Mouse (Mus musculus) hindbrain, embryonic 15.5 days (tissue): ENCODE results near the gene Cnpy4. TPM values are rescaled to one million over a fixed set of nuclear protein-coding genes. Genes with fewer than 3 reads are reported as not detected.

Experiments
- ATAC-seq: fragments of 200-750 bp; cut with Nextera tagmentation; 2 replicates; pipeline ENCODE4 v1.8.0; 2017; ENCODE audit warnings: low read depth, moderate number of reproducible peaks, moderate TSS enrichment; ENCODE audit not compliant: low FRiP score
- H3K27ac ChIP-seq: fragments of 300-500 bp; sonication (generic); replicated peaks from 2 replicates; pipeline ENCODE4 v1.5.1; 2015; ENCODE audit warnings: mild to moderate bottlenecking, inconsistent platforms
- H3K27me3 ChIP-seq: fragments of 300-500 bp; sonication (generic); 2 replicates; pipeline ENCODE4 v1.6.1; 2015; ENCODE audit warnings: control low read depth, inconsistent platforms
- H3K36me3 ChIP-seq: fragments of 300-500 bp; sonication (generic); 2 replicates; pipeline ENCODE4 v1.6.1; 2015; ENCODE audit warnings: control low read depth, inconsistent platforms
- H3K4me1 ChIP-seq: fragments of 300-500 bp; sonication (generic); replicated peaks from 2 replicates; pipeline ENCODE4 v1.6.1; 2015; ENCODE audit warnings: control low read depth, inconsistent platforms
- H3K4me2 ChIP-seq: fragments of 300-500 bp; sonication (generic); 2 replicates; pipeline ENCODE4 v1.6.1; 2015; ENCODE audit warnings: moderate library complexity, mild to moderate bottlenecking, inconsistent platforms
- H3K4me3 ChIP-seq: fragments of 300-500 bp; sonication (generic); 2 replicates; pipeline ENCODE4 v1.5.1; 2015; ENCODE audit warnings: mild to moderate bottlenecking, inconsistent platforms
- H3K9ac ChIP-seq: fragments of 300-500 bp; sonication (generic); 2 replicates; pipeline ENCODE4 v1.6.1; 2015; ENCODE audit warnings: inconsistent platforms
- H3K9me3 ChIP-seq: fragments of 300-500 bp; sonication (generic); 2 replicates; pipeline ENCODE4 v1.6.1; 2016; ENCODE audit warnings: control low read depth, inconsistent platforms
- WGBS: fragments of 180-500 bp; shearing (Covaris S2); methylation state at CpG from one replicate; pipeline ENCODE4 v1.1.7; 2015; 5-methylcytosine and 5-hydroxymethylcytosine counted together
- polyA plus RNA-seq: library from polyadenylated mRNA; unstranded; fragments of >200 nt; fragmentation: Nextera tagmentation; extraction: Ambion mirVana; gene quantifications from 2 replicates; pipeline ENCODE4 v1.2.1, GENCODE M21; 2015

Gene Cnpy4
- polyA plus RNA-seq, 1 experiment from 2014 or later = 26.5 TPM

DNA sequence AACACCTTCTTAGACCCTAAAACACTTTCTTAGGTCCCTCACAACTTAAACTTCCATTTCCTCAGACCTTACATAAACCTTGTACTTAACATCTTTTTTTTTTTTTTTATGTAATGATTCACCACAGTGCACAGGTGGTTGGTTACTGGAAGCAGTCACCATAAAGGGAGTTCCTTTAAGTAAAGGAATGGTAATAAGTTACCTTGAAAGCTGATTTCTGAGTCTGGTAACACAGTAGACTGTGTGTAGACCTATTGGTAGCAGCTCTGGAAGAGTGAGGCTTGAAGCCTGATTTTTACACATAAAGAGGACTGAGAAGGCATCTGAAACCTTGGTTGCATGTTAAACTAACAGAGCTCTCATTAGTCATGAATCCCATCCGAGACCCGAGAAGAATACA lies 32.6 kb downstream of the Cnpy4 start:
- Histone ChIP-seq H3K4me2 (no peak overlapping the region), H3K9me3 (no peaks in the 10 kb centered on the region), H3K9ac (no peak overlapping the region), H3K4me3 (no peak overlapping the region), H3K4me1 (no peaks in the 10 kb centered on the region), H3K36me3 (no peaks in the 10 kb centered on the region), H3K27me3 (no peaks in the 10 kb centered on the region), H3K27ac (no peak overlapping the region)
- 74% methylated on average over 2 of the region's 2 CpGs for WGBS
- no peak for ATAC-seq

DNA sequence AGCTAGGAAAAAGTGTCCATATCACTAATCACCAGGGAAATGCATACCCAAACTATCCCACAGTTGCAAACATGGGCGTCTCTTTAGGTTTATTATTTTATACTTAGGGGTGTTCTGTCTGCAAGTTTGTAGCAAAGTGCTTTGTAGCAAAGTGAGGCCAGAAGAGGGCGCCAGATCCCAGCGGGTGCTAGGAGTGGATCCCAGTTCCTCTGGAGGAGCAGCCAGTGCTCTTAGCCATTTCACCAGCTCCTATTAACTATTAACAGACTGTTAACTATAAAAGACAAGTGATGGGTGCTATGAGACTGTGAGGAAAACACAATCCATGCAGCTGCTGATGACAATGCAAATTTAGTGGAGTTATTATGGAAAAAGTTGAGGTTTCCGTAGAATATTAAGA lies 34.8 kb downstream of the Cnpy4 start:
- H3K9me3 ChIP-seq = no peaks in the 10 kb centered on the region
- no peak overlapping the region for H3K4me3 ChIP-seq
- no peaks in the 10 kb centered on the region for H3K27me3 ChIP-seq
- WGBS = 24% methylated on average over 4 of the region's 4 CpGs
- no peak overlapping the region for H3K27ac ChIP-seq
- no peak overlapping the region for H3K9ac ChIP-seq
- no peak for ATAC-seq
- no peak overlapping the region for H3K4me2 ChIP-seq
- H3K4me1 ChIP-seq = no peaks in the 10 kb centered on the region
- H3K36me3 ChIP-seq = no peaks in the 10 kb centered on the region

DNA sequence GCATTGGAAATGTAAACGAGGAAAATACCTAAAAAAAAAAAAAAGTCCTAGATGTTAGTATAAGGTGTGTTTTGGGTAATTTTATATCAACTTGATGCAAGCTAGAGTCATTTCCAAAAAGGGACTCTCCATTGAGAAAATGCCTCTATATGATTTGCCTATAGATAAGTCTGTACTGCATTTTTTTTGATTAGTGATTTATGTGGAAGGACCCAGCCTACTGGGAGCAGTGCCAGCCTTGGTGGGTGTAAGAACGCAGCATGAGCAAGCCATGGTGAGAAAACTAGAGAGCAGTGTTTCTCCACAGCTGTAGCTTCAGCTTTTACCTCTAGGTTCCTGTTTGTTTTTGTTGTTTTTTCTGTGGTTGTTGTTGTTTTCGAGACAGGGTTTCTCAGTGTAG lies 36.0 kb downstream of the Cnpy4 start:
- H3K9me3 ChIP-seq = no peaks in the 10 kb centered on the region
- no peak overlapping the region for H3K4me2 ChIP-seq
- no peaks in the 10 kb centered on the region for H3K27me3 ChIP-seq
- no peak overlapping the region for H3K9ac ChIP-seq
- no peaks in the 10 kb centered on the region for H3K4me1 ChIP-seq
- 71% methylated on average over 3 of the region's 3 CpGs for WGBS
- no peak overlapping the region for H3K4me3 ChIP-seq
- no peak for ATAC-seq
- no peaks in the 10 kb centered on the region for H3K36me3 ChIP-seq
- no peak overlapping the region for H3K27ac ChIP-seq

DNA sequence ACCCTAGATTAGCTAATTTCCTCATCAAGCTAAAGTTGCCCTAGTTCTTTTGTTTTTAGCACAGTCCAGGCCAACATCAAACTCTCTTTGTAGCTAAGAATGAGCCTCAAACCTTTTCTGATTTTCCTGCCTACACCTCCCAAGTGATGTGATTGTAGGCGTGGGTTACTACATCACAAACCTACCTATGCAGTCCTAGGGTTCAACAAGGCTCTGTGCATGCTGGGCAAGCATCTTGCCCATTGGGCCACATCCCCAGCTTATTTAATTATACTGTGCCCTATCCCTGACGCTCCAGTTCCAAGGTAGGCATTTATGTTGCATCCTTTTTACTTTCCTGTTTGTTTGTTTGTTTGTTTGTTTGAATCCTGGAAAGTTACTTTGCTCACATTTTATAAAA lies 38.4 kb downstream of the Cnpy4 start, which contains the start of gene Nxpe5:
Gene Nxpe5, plus strand, starts transcription at position 199 of the 400 bp plus-strand sequence.
- no peaks in the 10 kb centered on the region for H3K27me3 ChIP-seq
- no peak within 1 kb of the TSS for H3K9ac ChIP-seq
- no peak within 1 kb of the TSS for H3K4me2 ChIP-seq
- no peak within 1 kb of the TSS for H3K27ac ChIP-seq
- no peak for ATAC-seq
- 65% methylated on average over 2 of the region's 2 CpGs for WGBS
- no peaks in the 10 kb centered on the region for H3K9me3 ChIP-seq
- no peaks in the 10 kb centered on the region for H3K36me3 ChIP-seq
- no peaks in the 10 kb centered on the region for H3K4me1 ChIP-seq
- H3K4me3 ChIP-seq = no peak within 1 kb of the TSS

DNA sequence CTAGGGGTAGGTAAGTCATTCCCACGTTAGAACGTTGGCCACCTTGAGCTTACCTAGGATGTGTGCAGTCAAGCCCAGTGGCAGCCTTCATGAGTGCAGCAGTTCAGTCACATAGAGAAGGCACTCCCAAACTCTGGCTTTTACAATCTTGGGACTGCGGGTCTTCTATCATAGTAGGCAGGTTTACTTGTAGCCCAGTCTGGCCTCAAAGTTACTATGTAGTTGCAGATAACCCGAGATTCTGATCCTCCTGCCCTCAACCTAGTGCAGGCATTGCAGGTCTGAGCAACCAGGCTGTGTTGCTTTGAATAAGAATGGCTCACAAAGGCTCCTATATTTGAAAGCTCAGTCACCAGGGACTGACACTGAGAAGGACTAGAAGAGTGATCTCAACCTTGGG lies 39.2 kb downstream of the Cnpy4 start:
- H3K27ac ChIP-seq = no peak overlapping the region
- H3K4me2 ChIP-seq = no peak overlapping the region
- 84% methylated on average over 4 of the region's 4 CpGs for WGBS
- H3K9ac ChIP-seq = no peak overlapping the region
- ATAC-seq = no peak
- H3K4me3 ChIP-seq = no peak overlapping the region
- no peaks in the 10 kb centered on the region for H3K4me1 ChIP-seq
- no peaks in the 10 kb centered on the region for H3K36me3 ChIP-seq
- H3K9me3 ChIP-seq = no peaks in the 10 kb centered on the region
- H3K27me3 ChIP-seq = no peaks in the 10 kb centered on the region

DNA sequence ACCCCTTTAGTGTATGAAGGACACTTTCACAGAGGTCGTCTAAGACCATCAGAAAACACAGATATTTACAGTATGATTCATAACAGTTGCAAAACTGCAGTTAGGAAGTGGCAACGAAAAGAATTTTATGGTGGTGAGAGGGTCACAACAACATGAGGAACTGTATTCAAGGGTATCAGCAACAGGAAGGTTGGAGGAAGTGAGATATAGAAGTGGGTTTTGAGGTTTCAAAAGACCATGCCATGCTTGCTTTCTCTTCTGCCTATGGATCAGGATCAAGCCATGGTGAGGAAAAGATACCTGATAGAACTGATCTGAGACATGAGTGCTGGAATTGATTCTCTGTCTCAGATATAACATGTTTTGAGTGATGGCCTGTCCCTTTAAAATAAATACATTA lies 40.1 kb downstream of the Cnpy4 start:
- no peak overlapping the region for H3K27ac ChIP-seq
- no peaks in the 10 kb centered on the region for H3K36me3 ChIP-seq
- no peak for ATAC-seq
- H3K4me3 ChIP-seq = no peak overlapping the region
- no peaks in the 10 kb centered on the region for H3K9me3 ChIP-seq
- H3K9ac ChIP-seq = no peak overlapping the region
- 77% methylated on average over 2 of the region's 2 CpGs for WGBS
- H3K27me3 ChIP-seq = no peaks in the 10 kb centered on the region
- H3K4me1 ChIP-seq = no peaks in the 10 kb centered on the region
- no peak overlapping the region for H3K4me2 ChIP-seq

DNA sequence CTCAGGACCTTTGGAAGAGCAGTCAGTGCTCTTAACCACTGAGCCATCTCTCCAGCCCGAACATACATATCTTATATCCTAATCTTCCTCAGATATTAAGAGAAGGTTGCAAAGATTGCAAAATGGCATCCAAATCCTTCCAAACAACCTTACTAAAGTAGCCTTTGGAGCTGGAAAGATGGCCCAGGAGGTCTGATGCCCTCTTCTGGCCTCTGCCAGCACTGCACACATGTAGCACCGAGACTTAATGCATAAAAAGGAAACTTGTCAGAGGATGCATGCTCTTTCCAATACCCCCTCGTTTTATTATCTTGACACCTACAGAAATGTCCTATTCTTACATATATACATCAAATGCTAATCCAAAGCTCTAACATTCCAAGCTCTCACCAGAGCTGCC lies 40.7 kb downstream of the Cnpy4 start:
- WGBS = 64% methylated on average over 3 of the region's 3 CpGs
- ATAC-seq = no peak

DNA sequence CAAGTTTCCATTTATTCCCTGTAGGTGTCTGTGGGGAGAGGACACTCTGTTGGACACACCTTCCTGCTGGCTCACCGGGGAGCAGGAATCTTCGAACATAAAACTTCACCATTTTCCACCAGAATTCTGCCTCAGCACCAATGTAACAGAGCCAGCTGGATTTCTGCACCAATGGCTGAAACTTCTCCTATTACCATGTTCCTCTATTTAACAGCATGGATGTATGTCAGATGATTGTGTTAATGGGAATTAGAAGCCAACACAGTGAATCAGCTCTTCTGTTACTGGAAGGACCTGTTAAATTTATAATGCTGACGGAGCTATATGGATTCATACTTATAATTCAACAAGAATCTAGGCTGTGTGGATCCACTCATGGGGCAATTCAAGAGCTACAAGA lies 42.2 kb downstream of the Cnpy4 start:
- 93% methylated on average over 3 of the region's 3 CpGs for WGBS
- no peaks in the 10 kb centered on the region for H3K36me3 ChIP-seq
- H3K9me3 ChIP-seq = no peaks in the 10 kb centered on the region
- H3K4me1 ChIP-seq = no peaks in the 10 kb centered on the region
- H3K27me3 ChIP-seq = no peaks in the 10 kb centered on the region
- ATAC-seq = no peak
- no peak overlapping the region for H3K4me3 ChIP-seq
- no peak overlapping the region for H3K9ac ChIP-seq
- no peak overlapping the region for H3K27ac ChIP-seq
- no peak overlapping the region for H3K4me2 ChIP-seq

More for the DNA sequence above, 40.7 kb downstream of the Cnpy4 start:
- H3K4me2 ChIP-seq = no peak overlapping the region
- no peaks in the 10 kb centered on the region for H3K9me3 ChIP-seq
- no peak overlapping the region for H3K4me3 ChIP-seq
- no peaks in the 10 kb centered on the region for H3K4me1 ChIP-seq
- H3K27me3 ChIP-seq = no peaks in the 10 kb centered on the region
- no peaks in the 10 kb centered on the region for H3K36me3 ChIP-seq
- no peak overlapping the region for H3K27ac ChIP-seq
- no peak overlapping the region for H3K9ac ChIP-seq

DNA sequence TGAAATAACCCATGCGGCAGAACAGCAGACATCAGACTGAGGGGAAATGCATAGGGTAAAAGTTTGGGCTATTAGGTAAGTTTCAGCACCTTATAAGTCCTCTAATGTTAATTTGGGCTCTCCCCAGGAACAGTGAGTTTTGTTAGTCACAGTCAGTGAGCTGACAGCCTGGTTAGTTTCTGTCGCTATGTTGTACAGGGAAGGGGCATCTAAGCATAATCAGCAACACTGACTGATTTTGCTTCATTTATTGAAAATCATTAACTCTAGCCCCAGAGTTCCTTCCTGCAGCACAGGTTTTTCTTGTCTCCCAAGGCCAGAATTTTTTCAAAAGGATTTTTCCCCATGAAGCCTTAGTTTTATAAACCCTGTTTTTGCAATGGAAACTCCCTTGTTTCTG lies 46.5 kb downstream of the Cnpy4 start:
- Histone ChIP-seq H3K27me3 (no peaks in the 10 kb centered on the region), H3K27ac (no peak overlapping the region), H3K4me1 (no peaks in the 10 kb centered on the region), H3K4me2 (no peak overlapping the region), H3K36me3 (no peaks in the 10 kb centered on the region), H3K9ac (no peak overlapping the region), H3K9me3 (no peaks in the 10 kb centered on the region), H3K4me3 (no peak overlapping the region)
- WGBS = 88% methylated on average over 2 of the region's 2 CpGs
- no peak for ATAC-seq

DNA sequence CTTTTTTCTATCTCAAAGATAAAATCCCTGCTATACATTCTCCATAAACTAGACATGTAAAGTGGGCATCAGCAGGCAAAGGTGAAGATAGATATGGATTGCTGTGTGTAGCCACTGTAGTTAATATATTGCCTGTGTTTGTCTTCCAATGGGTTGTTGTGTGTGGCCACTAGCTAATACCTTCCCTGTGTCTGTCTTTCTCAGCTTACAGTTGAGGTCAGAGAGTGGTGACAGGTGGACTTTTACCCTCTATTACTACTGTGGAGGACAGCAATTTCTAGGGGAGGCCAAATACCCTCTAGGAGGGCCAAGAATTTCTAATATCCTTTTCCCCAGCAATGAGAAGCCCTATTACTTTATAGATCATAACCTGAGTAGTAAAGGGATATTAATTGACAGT lies 46.9 kb downstream of the Cnpy4 start:
- no peak for ATAC-seq
- Histone ChIP-seq H3K9me3 (no peaks in the 10 kb centered on the region), H3K36me3 (no peaks in the 10 kb centered on the region)

DNA sequence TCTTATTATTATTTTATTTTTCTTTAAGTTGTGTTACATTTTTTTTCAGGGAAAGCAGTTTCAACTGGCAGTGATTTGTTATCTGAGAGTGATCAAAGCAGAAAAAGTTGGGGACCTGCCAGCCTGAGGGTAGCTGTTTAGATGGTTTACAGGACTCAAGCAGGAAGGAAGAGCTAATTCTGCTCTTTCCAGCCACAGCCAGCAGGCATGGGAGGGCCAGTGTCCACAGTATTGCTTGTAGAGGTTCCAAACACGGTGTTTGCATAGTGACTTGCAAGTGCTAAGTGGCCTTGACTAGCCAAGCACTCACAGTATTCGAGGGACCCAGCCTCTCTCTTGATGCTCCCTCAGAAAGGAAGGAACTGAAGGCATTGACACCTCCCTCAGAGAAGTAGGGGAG lies 54.2 kb downstream of the Cnpy4 start:
- no peak for ATAC-seq
- WGBS = 43% methylated on average over 2 of the region's 2 CpGs
- H3K4me1 ChIP-seq = no peaks in the 10 kb centered on the region
- no peaks in the 10 kb centered on the region for H3K27me3 ChIP-seq
- no peak overlapping the region for H3K27ac ChIP-seq
- no peak overlapping the region for H3K9ac ChIP-seq
- no peak overlapping the region for H3K4me3 ChIP-seq
- H3K9me3 ChIP-seq = no peaks in the 10 kb centered on the region
- no peak overlapping the region for H3K4me2 ChIP-seq
- no peaks in the 10 kb centered on the region for H3K36me3 ChIP-seq

More for the DNA sequence above, 46.9 kb downstream of the Cnpy4 start:
- Histone ChIP-seq H3K9ac (no peak overlapping the region), H3K4me2 (no peak overlapping the region), H3K4me3 (no peak overlapping the region), H3K4me1 (no peaks in the 10 kb centered on the region), H3K27me3 (no peaks in the 10 kb centered on the region), H3K27ac (no peak overlapping the region)
